Mouse (Mus musculus) left cerebral cortex, adult 6 months (tissue): ENCODE results near the gene Olfr175-ps1. TPM values are rescaled to one million over a fixed set of nuclear protein-coding genes. Genes with fewer than 3 reads are reported as not detected.

Experiments used
- long read RNA-seq, 2 experiments: library from polyadenylated mRNA; unstranded; transcript quantifications; one replicate each; pipeline ENCODE4 v2.0.0; 2019 to 2020
- polyA plus RNA-seq: library from polyadenylated mRNA; unstranded; fragments of <200 nt; fragmentation: Nextera tagmentation; gene quantifications from 2 replicates; pipeline ENCODE4 v1.2.3, GENCODE M21; 2021

Gene Olfr175-ps1
- not detected in 2 replicates for polyA plus RNA-seq
- long read RNA-seq, experiment 1: 0 reads
- long read RNA-seq, experiment 2: 0 reads

DNA sequence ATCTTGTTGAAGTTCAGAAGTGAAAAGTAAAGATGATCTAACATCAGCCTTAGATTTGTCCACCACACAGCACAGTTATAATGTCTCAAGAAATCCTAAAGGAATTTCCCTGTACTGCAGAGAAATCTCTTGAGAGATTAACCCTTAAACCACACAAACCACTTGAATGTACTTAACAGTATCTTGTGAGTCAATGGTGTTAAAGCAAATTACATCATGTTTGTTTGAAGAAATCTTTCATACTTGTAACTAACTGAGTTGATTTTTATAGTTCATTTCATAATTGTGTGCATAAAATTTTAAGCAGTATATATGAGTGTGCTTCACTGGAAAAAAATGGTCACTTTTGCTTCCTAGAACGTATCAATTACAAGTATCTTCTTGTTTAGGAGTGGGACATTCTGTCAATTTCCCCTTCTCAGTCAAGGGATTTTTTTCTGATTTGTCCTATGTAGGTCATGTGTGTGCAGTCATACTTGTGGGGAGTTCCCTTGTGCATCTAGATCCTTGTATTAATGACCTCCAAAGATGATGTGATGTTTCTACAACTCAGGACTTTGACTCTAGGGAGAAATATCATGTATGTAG, at the start of gene Olfr175-ps1:
Olfr175-ps1 (minus strand) TSS at position 51 of the 588 bp plus-strand sequence.

DNA sequence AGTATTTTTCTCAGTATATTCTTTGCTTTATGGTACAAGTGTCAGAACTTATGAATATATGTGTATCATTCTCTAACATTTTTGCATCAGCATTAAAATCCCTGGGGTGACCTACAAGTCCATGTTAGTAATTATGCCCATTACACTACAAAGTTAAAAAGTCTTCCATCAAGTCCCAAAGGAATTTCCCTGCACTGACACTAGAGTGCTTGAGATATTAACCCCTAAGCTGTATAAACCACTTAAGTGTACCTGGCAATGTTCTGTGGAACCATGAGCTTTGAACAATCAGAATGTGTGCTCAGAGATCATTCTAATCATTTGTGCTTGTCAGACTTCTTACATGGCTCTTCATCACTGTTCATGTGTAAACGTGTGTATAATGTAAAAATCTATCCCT, 48.1 kb upstream of the Olfr175-ps1 start, which contains the start of gene Olfr177:
Olfr177 (minus strand) TSS at position 101 of the 400 bp plus-strand sequence.

DNA sequence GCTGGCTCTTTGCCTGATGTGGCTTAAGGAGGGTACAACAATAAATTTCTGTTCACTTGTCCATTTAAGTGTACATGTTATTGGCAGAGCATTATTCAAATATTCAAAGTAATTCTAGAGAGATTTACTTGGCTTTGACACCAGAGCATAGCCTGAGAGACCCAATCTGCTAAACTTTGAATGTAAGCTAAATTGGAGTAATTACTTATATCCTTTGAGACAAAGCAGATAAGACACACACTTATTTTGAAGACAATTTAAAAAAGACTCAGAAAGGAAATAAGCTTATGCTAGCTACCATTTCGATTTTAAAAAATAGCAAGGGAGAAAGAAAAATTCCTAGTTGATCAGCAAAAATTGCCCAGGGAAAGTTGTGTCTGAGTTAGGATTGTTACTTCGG, 26.4 kb downstream of the Olfr175-ps1 start, which contains the start of gene Olfr173:
Olfr173 (minus strand) TSS at position 101 of the 400 bp plus-strand sequence.

Other genes with a start within 250 kb of the Olfr175-ps1 start
- gene Gm813, start 209.8 kb downstream of the Olfr175-ps1 start, polyA plus RNA-seq: not detected in 2 replicates
- gene E330017A01Rik, start 188.0 kb downstream of the Olfr175-ps1 start, polyA plus RNA-seq: not detected in 2 replicates
- gene Cpox, start 156.5 kb downstream of the Olfr175-ps1 start, polyA plus RNA-seq: 20.8 and 37.0 TPM in 2 replicates
- not detected in 2 replicates for gene Gpr15, start 107.7 kb downstream of the Olfr175-ps1 start, polyA plus RNA-seq
- gene Cldnd1, start 98.9 kb downstream of the Olfr175-ps1 start, polyA plus RNA-seq: 91.6 and 124 TPM in 2 replicates
- not detected in 2 replicates for gene Olfr172, start 63.6 kb downstream of the Olfr175-ps1 start, polyA plus RNA-seq
- gene Olfr173, start 26.5 kb downstream of the Olfr175-ps1 start, polyA plus RNA-seq: not detected in 2 replicates
- gene Olfr177, start 48.0 kb upstream of the Olfr175-ps1 start, polyA plus RNA-seq: not detected in 2 replicates
- gene Olfr178, start 65.3 kb upstream of the Olfr175-ps1 start, polyA plus RNA-seq: not detected in 2 replicates
- not detected in 2 replicates for gene Olfr181, start 102.0 kb upstream of the Olfr175-ps1 start, polyA plus RNA-seq
- not detected in 2 replicates for gene Olfr180, start 102.6 kb upstream of the Olfr175-ps1 start, polyA plus RNA-seq
- gene Olfr183, start 168.6 kb upstream of the Olfr175-ps1 start, polyA plus RNA-seq: not detected in 2 replicates
- not detected in 2 replicates for gene Olfr186, start 203.5 kb upstream of the Olfr175-ps1 start, polyA plus RNA-seq
- gene Olfr187, start 213.0 kb upstream of the Olfr175-ps1 start, polyA plus RNA-seq: not detected in 2 replicates